Mouse (Mus musculus) urinary bladder, postnatal 14 days (tissue): ENCODE data around the gene Dhrs1.
A peak's percentile ranks its signal among the peaks of the same experiment; 100 is the strongest.

ENCODE experiments used
- DNase-seq: peaks from one replicate; pipeline ENCODE4 v3.0.0; 2021; ENCODE audit warnings: low spot score

Gene Dhrs1

DNA sequence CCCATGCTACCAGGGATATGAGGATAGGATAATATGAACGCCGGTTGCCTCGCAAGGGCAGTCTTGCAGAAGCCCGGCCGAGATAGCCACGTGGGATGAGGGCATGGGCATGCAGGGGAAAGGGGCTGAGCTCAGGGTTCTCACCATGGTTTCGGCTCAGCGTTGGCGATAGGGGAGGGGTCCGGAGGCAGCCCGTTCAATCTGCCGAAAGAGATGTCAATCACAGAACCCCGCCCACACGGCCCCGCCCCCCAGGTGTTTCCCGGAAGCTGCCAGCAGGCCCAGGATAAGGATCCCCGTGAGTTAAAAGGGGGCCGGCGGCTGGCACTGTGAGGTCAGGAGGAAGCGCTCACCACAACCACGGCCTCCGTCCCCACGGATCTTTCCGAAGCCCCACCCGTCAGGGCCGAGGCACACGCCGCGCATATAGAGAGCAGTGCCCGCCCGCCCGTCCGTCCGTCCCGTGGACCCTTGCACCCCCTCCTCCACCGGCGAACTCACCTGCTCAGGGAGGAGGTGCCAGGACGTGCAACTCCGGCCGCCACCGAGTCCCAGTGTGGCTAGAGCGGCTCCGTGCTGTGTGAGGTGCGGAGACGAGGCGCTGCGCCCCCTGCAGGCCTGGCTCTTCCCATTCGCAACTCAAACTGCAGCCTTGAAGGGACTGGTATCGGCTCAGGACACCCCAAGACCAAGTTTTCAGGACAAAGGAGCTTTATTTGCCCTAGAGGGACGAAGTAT is 23.6 kb downstream of the Dhrs1 start, which contains the start of gene Rabggta:
TSS of gene Rabggta (minus strand) at position 564 of the 738 bp plus-strand sequence.
- DNase-seq, result peak; percentile 94

GRCm38 (mm10) chr14:55721076-55721475 is 24.4 kb downstream of the Dhrs1 start:
- no peak for DNase-seq

- DNase-seq, result no peak
Observed at GRCm38 (mm10) chr14:55720666-55721065, 24.8 kb downstream of the Dhrs1 start.

DNA sequence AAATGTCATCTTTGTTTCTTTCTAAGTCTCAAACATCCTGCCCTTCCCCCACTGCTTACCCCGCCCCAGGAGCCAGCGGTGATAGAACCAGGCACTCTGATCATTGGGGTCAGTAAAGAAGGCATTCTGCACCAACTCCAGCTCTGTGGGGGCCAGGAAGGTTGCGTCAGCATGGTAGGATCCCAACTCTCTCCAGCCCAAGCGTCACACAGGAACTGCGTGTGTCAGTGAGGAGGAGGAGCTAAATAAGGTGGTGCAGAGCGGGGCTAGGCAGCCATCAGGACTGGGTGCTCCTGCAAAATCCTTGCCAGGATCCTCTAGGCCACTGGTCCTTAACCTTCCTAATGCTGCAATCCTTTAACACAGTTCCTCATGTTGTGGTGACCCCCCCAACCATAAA is 25.8 kb downstream of the Dhrs1 start:
- no peak for DNase-seq

DNA sequence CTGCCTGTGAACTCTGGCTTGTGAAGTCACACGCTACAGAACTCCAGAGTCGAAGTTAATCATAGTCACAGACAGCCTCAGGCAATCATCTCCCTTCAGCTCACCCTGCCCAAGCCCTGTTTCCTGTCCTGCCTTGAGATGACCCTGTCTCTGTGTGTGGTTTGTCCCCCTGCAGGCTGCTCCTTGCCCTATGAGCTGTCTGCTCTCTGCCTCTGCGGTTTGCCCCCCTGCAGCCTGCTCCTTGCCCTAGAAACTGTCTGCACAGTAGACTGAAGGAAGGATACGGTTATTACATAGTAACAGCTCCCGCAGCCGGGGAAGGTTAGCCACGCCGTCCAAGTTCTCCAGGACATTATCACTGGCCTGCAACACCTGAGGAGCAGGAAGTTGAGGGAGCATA is 28.6 kb downstream of the Dhrs1 start:
- no peak for DNase-seq

GRCm38 (mm10) chr14:55716271-55716670 is 29.2 kb downstream of the Dhrs1 start:
- DNase-seq, result no peak

GRCm38 (mm10) chr14:55714893-55715292 is 30.6 kb downstream of the Dhrs1 start:
- peak; percentile 38 for DNase-seq

DNA sequence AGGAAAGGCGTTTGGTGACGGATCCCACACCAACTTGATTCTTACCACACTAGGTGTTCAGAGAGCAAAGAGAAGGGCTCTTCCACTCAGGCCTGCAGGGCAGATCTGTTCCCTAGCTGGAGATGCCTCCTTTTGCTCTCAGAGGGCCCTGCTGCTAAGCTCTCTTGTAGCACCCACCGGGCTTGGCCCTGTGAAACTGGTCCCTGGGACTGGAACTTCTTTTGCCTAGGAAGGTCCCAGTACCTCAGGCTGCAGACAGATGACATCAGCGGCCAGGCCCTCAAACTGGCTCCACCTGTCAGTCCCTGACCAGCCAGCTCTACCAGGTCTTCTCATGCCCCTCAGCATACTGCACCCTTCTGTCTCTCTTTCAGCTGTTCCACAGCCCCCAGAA is 31.8 kb downstream of the Dhrs1 start, which contains the start of gene Tgm1:
TSS of gene Tgm1 (minus strand) at position 198 of the 394 bp plus-strand sequence.
- DNase-seq, result peak; percentile 37

GRCm38 (mm10) chr14:55713007-55713728 is 32.3 kb downstream of the Dhrs1 start:
- peak; percentile 61 for DNase-seq

GRCm38 (mm10) chr14:55711786-55712185 is 33.7 kb downstream of the Dhrs1 start:
- DNase-seq, result no peak

DNA sequence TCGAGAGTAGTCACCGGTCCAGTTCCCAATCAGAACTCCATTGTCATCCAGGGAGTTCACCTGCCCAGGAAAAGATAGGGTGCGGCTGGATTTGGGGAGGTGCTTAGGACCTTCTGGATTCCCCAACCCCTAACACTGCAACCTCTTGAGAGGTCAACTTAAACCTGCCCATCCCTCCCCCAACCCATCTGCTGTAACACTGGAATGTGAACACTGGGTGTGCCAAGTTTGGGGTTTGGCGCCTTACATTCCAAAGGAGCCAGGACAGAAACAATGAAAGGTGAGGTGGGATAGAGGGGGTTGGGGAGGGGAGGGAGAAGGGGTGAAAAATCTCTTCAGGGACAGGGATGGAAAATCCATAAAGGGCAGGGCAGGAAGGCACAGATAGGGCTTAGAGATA is 36.0 kb downstream of the Dhrs1 start:
- no peak for DNase-seq

- DNase-seq, result no peak
Observed at GRCm38 (mm10) chr14:55707397-55707796, 38.1 kb downstream of the Dhrs1 start.

- no peak for DNase-seq
Observed at GRCm38 (mm10) chr14:55706051-55706600, 39.4 kb downstream of the Dhrs1 start.

- no peak for DNase-seq
Observed at GRCm38 (mm10) chr14:55702761-55703160, 42.7 kb downstream of the Dhrs1 start.

- no peak for DNase-seq
Observed at GRCm38 (mm10) chr14:55701131-55701530, 44.4 kb downstream of the Dhrs1 start.

- DNase-seq, result no peak
Observed at GRCm38 (mm10) chr14:55697226-55697625, 48.3 kb downstream of the Dhrs1 start.

- DNase-seq, result no peak
Observed at GRCm38 (mm10) chr14:55689433-55689832, 56.1 kb downstream of the Dhrs1 start.
